Mouse (Mus musculus): ENCODE data around the gene Dhrs3. TPM values are rescaled to one million over a fixed set of nuclear protein-coding genes. Genes with fewer than 3 reads are reported as not detected.

Gene Dhrs3
- total RNA-seq, 4 experiments from 2014 or later = 28.7 to 41.1 (median 35.0) TPM

DNA sequence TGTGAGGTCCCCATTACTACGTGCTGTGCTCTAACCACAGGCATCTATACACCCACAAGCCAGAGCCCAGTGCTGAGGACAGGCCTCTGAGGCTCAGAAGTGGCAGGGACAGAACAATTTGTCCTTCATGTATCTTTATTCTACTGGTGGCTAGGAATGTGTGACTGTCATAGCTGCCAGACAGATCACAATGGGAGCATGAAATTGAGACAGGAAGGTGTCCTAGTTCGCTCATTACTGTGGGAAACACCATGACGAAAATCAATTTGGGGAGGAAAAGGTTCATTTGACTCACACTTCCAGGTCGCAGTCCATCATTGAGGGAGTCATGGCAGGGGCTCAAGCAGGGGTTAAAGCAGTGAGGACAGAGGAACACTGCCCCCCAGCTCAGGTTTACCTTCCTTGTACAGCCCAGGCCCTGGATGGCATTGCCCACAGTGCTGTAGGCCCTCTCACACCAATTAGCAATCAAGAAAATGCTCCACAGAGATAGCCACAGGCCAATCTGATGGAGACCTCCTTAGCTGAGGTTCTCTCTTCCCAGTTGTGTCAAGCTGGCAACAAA is 47.3 kb downstream of the Dhrs3 start:
- DNase-seq (ENCODE audit: low spot score in 2 of 2) = no peak

DNA sequence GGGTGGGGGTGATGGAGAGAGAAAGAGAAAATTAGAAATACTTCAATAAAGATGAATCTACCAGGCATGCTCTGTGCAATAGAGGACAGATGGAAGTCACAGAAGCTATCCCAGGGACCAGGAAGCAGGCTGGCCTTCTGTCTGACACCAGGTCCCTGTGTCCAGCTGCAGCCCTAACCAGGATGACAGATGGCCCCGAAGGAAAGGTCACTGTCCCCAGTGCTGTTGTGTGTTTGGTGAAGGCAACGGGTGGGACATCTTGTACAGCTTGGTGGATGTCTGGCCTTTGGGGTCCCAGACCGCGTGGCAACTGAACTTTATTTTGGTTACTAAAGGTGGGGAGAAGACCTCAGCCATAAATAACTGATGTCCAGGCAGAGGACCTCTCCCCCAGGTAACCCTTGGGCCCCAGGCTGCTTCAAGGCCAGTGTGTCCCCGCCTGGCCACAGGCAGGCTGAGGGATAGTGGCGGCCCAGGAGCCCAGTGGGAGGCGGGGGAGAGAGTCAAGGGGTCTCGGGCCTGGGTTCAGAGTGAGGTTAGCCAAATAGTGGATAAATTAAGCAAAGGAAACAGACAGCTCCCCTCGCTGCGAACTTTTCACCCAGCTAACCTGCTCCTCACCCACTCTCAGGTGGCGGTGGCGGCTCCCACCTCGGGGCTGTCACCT is 48.3 kb downstream of the Dhrs3 start:
- no peak for DNase-seq (ENCODE audit: low spot score in 2 of 2)

DNA sequence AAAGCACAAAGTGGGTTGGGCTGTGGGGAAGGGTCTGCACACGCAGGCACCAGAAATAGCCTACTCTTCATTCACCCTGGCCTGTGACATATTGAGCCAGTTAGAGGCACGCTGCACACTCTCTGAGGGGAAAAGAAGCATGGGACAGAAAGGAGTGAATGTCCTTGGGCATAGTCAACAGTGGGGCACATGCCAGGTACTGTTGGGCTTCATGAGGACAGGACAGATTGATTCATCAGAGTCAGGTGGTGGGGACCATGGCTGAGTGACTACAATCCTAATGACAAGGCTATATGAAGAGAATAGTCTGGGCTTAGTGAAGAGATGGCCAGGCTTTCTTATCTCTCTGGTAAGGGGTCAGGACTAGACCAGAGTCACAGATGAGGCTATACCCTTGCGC is 49.8 kb downstream of the Dhrs3 start:
- no peak for DNase-seq (ENCODE audit: low spot score in 2 of 2)

DNA sequence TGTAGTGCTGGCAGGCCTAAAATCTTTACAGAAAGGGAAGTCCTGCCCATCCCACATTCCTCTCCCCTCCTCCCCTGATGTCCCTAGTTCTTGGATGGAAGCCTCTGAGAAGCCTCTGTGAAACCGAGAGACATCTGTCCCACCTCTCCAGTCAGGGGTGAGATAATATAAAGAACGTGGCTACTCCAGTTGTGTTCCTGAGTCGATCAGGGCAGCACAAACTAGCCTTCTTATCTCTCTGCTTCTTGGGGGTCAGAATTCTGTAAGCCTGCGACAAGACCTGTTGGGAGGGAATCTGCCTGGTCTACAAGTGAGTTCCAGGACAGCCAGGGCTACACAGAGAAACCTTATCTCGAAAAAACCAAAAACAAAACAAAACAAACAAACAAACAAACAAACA is 50.6 kb downstream of the Dhrs3 start:
- no peak for DNase-seq (ENCODE audit: low spot score in 2 of 2)

DNA sequence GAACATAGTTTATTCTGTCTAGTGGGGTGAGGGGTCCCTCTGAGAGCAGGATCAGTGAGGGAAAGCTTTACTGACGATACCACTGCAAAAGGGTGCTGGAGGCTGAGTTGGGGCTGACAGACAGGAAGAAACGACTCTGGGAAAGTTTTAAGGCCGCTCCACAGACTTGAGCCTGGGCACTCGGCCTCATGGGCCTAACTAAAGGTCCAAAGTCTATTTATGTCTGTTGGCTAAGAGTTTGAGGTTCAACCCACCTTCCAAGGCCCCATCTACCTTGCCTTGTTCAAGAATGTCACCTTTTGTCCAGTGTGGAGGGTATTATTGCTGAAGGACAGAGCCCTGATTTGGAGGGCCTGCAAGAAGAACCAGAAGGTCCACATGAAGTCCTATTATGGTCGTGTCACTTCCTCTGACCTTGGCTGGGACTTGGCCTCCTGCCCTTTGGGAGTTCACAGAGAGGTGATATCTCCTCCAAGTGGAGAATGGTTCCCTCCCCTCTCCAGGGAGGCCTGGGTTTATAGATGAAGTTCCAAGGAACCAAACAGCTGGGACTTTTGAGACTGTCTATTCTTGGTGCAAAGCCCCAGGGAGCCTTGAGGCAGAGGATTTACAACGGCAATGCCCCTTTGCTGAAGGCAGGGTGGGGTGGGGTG is 55.2 kb downstream of the Dhrs3 start:
- no peak for DNase-seq (ENCODE audit: low spot score in 2 of 2)

DNA sequence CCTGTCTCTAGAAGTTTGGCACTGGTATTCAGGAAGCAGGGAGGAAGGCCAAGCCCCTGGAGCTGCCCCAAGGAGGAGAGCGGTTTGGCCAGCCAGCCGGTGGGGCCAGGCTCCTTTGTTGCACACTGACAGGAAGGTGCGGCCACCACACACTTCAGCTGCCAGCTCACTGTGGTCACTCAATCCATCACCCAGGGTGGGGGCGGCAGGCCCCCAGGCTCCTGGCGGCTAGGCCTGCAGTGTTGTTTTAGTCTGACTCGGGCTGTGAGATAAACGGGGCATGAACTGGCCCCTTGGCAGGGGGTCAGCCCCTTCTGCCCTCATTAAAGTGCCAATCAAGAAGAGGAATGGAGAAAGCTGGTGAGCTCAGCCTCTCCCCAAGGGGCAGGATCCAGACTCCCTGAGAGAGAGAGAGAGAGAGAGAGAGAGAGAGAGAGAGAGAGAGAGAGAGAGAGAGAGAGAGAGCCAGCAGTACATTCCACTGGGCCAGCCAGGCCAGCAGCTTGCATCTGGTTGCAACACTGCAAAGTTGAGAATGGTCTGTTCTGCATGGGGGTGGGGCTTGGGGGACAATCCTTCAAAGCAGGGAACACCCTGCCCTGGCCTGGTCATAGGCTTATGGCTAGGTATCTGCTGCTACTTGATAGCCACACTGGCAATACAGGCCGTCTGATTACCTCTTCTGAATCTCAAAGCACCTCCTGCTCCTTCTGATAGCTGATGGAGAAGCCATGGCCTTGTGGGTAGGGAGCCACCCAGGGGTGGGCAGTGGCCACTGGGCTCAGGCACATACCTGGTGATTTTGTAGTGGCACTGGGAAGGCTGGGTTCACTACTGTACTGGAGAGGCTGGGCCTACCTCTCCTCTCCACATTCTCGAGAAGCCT is 57.1 kb downstream of the Dhrs3 start:
- no peak for DNase-seq (ENCODE audit: low spot score in 2 of 2)

DNA sequence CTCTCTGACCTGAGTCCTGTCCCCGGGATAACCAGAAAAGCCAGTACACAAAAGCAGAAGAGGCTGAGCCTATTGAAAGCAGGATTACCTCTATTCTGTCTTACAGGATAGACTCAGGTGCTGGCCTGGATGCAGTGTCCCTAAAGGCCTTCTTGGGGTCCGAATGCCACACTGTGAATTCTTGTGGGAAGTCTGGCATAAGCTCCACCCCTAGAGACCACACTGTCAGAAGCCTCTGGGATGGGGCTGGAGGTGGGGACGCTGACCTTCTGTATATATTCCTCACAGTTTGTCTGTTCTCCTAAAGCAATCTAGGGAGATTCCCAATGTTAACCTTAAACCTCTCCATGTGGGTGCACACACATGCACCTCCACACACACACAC is 57.7 kb downstream of the Dhrs3 start:
- DNase-seq (ENCODE audit: low spot score in 2 of 2) = no peak

DNA sequence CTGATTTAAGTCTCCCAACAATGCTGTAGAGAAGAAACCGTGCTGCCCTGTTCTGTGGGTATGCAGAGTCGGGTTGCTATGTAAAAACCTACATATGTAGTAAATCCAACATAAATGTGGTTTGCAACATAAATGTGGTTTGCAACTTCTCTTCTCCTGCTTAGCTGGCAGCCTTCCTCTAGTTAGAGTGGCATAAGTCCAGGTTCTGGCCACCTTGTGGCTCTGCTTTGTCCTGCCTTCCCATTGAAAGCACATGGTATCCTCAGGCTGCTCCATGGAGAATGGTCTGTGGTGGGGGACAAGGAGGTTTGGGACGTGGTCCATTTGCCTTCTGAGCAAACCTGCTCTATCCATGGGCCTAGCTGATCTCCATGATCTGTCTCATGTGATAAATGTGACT is 58.3 kb downstream of the Dhrs3 start:
- no peak for DNase-seq (ENCODE audit: low spot score in 2 of 2)

DNA sequence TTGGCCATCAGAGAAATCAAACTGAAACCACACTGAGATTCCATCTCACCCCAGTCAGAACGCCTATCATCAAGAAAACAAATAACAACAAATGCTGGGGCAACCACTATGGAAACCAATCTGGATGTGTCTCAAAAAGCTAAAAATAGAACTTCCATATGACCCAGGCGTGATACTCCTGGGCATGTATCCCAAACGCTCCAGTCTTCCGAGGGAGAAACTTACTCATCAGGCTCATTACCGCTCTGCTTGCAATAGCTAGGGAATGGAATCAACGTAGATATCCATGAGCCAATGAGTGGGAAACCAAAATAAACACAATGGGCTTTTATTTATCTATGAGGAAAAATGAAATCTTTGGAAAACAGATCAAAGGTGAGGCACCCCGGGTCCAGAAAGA is 59.2 kb downstream of the Dhrs3 start:
- no peak for DNase-seq (ENCODE audit: low spot score in 2 of 2)

DNA sequence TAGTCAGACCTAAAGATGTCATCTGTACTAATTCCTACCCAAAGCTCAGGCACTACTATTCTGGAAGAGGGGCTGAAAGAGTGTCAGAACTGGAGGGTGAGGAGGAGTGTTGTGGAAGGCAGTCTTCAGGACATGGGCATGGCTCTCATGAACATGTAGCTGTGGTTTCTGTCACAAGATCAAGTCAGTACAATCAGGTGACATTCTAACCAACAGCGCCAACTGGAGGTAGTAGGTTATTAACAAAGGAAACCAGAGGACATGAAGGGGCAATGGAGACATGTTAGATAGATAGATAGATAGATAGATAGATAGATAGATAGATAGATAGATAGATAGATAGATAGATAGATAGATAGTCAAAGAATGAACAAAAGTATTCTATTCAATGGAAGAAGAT is 60.8 kb downstream of the Dhrs3 start:
- no peak for DNase-seq (ENCODE audit: low spot score in 2 of 2)

DNA sequence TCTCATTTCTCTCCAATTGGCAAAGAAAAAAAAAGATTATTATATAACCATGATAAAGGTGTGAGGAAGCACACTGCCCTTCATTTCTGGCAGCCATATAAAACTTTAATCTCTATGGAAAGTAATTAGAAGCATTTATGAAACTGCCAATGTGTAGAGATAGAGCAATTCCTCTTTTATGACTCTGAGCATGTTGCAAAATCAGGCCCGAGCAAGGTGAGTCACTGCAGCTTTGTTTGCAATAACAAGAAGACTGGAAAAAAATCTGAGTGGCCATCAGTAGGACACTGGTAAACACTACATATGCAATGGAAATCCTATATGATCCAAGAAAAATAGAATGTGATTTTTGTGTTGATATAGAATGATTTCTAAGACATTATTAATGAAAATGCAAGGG is 63.2 kb downstream of the Dhrs3 start:
- no peak for DNase-seq (ENCODE audit: low spot score in 2 of 2)

DNA sequence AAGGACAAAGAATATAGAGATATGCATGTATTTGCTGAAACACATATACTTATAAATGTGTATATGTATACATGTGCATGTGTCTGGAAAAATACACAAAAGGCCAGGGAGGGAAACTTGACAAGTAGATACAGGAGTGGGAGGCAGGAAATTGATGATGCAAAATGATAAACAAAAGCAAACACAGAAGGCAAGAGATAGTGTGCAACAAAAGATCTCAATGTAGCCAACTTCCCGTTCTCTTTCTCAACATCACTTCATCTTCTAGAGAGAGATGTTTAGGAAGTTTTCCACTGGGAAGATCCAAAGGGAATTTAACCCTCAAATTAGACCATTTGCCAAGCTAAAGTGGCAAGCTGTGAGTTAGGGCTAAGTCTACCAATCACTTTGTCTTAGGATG is 63.7 kb downstream of the Dhrs3 start:
- no peak for DNase-seq (ENCODE audit: low spot score in 2 of 2)

DNA sequence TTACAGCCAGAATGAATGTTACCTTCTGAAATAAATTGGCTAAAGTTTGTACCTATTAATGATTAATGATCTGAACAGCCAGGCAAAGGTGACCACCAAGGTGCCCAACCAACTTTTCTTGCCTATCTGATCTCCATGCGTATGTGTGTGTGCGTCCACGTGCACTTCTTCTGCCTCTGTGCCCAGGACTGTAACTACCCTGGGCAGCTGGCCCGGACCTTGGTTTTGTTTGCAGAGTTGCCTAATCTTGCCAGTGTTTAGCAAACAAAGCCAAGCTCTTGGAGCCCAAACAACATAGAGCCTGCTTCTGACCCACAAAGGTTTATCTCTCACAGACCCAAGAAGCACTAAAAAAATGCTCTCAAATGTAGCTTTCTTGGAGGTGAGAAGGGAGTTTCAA is 64.6 kb downstream of the Dhrs3 start:
- no peak for DNase-seq (ENCODE audit: low spot score in 2 of 2)

DNA sequence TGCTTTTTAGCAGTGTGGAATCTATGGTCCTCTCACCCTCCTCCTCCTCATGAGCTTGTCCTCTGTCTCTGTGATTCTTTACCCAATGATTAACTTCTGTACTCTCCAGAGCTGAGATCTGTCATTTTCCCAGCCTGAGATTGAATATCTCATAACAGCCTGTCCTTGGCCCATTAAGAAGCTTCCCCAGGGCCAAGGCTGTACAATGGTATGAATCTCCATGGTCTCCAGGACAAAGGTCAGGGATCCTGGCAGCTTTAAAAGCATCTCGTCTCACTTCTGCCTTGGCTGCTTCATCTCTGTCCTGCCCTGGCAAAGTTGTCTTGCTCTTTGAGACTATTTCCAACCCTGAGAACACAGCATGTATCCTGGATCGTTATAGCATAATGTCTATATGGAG is 65.1 kb downstream of the Dhrs3 start:
- DNase-seq (ENCODE audit: low spot score in 2 of 2) = no peak

DNA sequence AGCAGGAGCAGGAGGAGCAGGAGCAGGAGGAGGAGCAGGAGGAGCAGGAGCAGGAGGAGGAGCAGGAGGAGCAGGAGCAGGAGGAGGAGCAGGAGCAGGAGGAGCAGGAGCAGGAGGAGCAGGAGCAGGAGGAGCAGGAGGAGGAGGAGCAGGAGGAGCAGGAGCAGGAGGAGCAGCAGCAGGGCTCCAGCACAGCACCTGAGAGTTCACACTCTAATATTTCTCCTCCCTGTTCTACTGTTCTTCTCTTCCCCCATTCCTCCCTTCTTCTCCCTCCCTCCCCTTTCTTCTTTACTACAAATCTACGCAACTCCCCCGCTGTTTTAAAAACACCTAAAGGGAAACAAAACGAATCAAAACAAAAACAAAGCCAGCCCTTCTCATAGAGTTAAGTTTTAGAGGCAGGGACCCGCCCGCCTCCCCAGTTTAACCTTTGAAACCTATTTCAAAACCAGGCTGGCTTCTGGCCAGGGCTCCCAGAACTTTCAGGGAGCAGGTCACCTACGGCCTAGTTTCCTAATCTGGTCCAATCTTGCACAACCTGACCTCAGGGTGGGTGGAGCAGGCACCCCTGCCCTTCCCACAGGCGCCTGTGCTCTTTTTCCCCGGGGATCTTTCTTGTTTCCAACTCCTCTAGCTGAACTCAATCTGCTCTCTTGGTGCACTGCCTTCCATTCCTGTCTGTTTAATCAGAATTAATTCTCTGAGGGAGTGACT is 67.7 kb downstream of the Dhrs3 start:
- no peak for DNase-seq (ENCODE audit: low spot score in 2 of 2)

DNA sequence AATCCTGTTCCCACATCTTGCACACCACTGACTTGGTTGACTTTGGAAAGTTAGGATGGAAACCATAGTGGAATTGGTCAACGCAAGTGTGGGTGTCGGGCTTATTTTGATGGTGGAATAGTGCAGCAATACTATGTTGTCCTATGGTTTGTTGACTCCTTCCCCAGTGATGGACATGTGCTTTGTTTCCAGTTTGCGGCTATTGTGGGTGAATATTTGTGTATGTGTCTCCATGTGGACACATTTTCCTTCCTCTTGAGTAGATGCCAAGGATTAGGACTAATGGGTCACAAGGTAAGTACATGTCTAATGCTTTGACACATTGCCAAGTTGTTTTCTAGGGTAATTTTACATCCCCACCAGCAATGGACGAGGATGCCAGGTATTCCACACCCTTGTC is 68.6 kb downstream of the Dhrs3 start:
- no peak for DNase-seq (ENCODE audit: low spot score in 2 of 2)

DNA sequence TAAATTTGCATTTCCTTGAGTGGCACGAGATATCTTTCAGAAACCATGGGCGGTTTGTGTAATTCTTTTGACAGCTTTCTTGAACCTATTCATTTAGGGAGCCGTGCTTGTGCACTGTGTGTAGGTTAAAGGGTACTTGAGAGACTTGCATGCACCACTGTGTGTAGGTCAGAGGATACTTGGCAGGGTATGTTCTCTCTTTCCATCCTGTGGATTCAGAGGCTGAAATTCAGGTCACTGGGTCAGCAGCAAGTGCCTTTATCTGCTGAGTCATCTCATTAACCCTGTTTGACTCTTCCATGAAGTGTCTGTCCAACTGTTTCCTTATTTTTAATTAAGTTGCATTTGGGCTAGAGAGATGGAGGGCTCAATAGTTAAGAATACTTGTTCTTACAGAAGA is 69.1 kb downstream of the Dhrs3 start:
- no peak for DNase-seq (ENCODE audit: low spot score in 2 of 2)

DNA sequence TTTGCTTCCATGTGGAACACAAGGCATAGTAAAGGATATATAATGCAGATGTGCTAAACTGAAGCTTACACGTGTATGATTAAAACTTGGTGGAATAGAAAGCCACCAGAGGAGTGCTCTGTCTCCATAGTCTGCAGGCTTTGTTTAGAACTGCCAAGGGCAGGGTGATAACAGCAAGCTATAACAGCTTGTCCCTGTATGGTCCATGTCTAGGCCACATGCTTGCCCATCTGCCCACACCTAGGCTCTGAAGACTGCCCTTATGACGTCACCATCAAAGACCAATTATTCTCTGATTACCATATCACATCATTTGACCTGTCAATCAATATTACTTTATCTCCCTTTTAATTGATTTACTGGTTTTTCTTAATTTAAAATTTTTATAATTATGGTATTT is 72.6 kb downstream of the Dhrs3 start:
- no peak for DNase-seq (ENCODE audit: low spot score in 2 of 2)

DNA sequence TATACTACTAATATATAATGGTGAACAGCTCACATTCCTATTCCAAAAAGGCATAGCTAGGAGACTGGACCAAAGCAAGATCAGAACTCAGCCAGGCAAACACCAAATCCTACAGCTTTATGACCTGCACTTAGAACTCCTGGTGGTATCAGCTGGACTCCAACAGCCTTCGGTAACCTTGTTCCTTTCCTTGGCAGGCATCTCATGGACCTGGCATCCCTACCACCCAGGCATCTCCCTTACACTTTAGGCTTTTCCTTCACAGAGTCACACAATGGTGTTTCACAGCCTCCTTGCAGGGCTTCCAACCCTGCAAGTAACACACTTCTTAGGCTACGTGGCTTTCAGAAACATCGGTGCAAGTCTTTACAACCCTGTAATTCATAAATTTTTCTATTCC is 75.7 kb downstream of the Dhrs3 start:
- DNase-seq (ENCODE audit: low spot score in 2 of 2) = no peak

DNA sequence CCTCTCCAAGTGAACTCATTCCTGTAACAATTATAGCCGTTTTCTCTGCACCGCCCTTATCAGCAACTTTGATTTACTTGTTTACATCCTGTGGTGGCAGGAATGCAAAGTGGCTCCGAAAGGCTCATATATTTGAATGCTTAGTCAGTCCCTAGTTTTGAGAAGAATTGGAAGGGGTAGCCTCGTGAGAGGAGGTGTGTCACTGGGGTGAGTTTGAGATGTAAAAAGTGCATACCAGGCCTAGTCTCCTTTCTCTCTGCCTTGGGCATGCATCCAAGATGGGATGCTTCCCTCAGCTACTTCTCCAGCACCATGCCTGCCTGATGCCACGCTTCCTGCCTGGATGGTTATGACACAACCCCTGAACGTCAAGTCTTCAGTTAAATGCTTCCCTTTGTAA is 76.4 kb downstream of the Dhrs3 start:
- no peak for DNase-seq (ENCODE audit: low spot score in 2 of 2)

DNA sequence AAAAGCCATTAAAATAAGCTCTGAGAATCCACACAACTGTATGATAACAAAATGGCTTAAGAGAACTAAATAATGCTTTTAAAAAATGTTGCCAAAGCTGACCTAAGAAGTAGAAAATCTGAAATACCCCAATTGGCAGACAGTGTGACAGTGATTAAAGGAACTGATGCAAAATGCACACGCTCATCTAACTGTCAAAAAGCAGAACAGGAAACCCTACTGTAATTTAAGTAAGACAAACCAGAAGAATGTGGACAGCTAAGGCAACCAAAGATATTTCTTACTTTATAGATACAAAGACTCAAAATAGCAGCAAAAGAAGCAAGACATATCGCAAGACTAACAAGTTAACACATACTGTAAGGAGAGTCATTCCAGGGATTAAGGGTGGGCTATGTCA is 78.4 kb downstream of the Dhrs3 start:
- DNase-seq (ENCODE audit: low spot score in 2 of 2) = no peak
